Mouse (Mus musculus) CH12.LX (cell line): ENCODE measurements at regions not wholly inside any gene's neighbourhood (a gene's known extent, or its start where the extent isn't known, plus 50 kb on each side); places are given as distances from the start of the nearest gene placed in this dataset.

Source experiments
- DNase-seq: peaks from one replicate; pipeline ENCODE4 v3.0.0-alpha.2; 2013; ENCODE audit errors: extremely low read depth
- H3K27ac ChIP-seq: 2 replicates; pipeline ENCODE4 v1.5.1; 2012; ENCODE audit warnings: low read depth, mild to moderate bottlenecking, control low read depth, moderate library complexity; ENCODE audit not compliant: insufficient read depth
- H3K27me3 ChIP-seq: replicated peaks from 2 replicates; pipeline ENCODE3; 2012; ENCODE audit warnings: inconsistent platforms
- H3K36me3 ChIP-seq, 2 experiments: replicated peaks in 1 of 2; 2 replicates each; pipeline versions ENCODE3 to v1.6.1; 2012; ENCODE audit warnings: inconsistent platforms in 1 of 2, low read length in 1 of 2, mild to moderate bottlenecking in 1 of 2, mixed read lengths in 1 of 2, moderate library complexity in 1 of 2; ENCODE audit not compliant: control insufficient read depth in 1 of 2, insufficient read depth in 1 of 2
- H3K4me1 ChIP-seq, 2 experiments: 2 replicates each; pipeline ENCODE4 v1.6.1; 2012; ENCODE audit warnings: inconsistent platforms in 1 of 2, moderate library complexity in 1 of 2; ENCODE audit not compliant: insufficient read depth in 2 of 2, control insufficient read depth in 1 of 2
- H3K4me2 ChIP-seq: 2 replicates; pipeline ENCODE4 v1.6.1; 2012; ENCODE audit warnings: low read depth, mild to moderate bottlenecking, control low read depth; ENCODE audit not compliant: poor library complexity, insufficient read depth, severe bottlenecking
- H3K4me3 ChIP-seq, 3 experiments: fragments of 150-350 bp in 1 of 3; sonication (generic) in 1 of 3; replicated peaks in 1 of 3; 2 replicates each; pipeline versions ENCODE3 to v1.5.1; 2011 to 2012; ENCODE audit warnings: low read depth in 2 of 3, low read length in 2 of 3, mild to moderate bottlenecking in 2 of 3, moderate library complexity in 2 of 3, control low read depth in 1 of 3, improper control_type of control experiment in 1 of 3, inconsistent platforms in 1 of 3, mixed read lengths in 1 of 3; ENCODE audit not compliant: poor library complexity in 1 of 3
- H3K79me2 ChIP-seq: replicated peaks from 2 replicates; pipeline ENCODE4 v1.6.1; 2012; ENCODE audit warnings: mild to moderate bottlenecking, moderate library complexity; ENCODE audit not compliant: control insufficient read depth, poor library complexity, insufficient read depth, severe bottlenecking; ENCODE audit errors: extremely low read depth
- H3K9ac ChIP-seq: 2 replicates; pipeline ENCODE4 v1.6.1; 2012; ENCODE audit warnings: low read depth, mild to moderate bottlenecking, control low read depth, moderate library complexity; ENCODE audit not compliant: insufficient read depth
- H3K9me3 ChIP-seq: replicated peaks from 2 replicates; pipeline ENCODE3; 2012; ENCODE audit warnings: low read length, inconsistent platforms, mixed read lengths
- BHLHE40 ChIP-seq: IDR thresholded peaks from 2 replicates; pipeline ENCODE4 v1.6.1; 2011; ENCODE audit warnings: mild to moderate bottlenecking, low read depth, low read length, improper control_type of control experiment
- E2F4 ChIP-seq: IDR thresholded peaks from 2 replicates; pipeline ENCODE4 v1.6.1; 2011; ENCODE audit warnings: low read depth, low read length, improper control_type of control experiment; ENCODE audit not compliant: insufficient replicate concordance
- ELF1 ChIP-seq: IDR thresholded peaks from 2 replicates; pipeline ENCODE4 v1.6.1; 2014; ENCODE audit warnings: low read depth, mild to moderate bottlenecking, inconsistent platforms, low read length, improper control_type of control experiment
- EP300 ChIP-seq: IDR thresholded peaks from 2 replicates; pipeline ENCODE4 v1.6.1; 2011; ENCODE audit warnings: low read length, improper control_type of control experiment
- MAX ChIP-seq: IDR thresholded peaks from 2 replicates; pipeline ENCODE4 v1.6.1; 2011; ENCODE audit warnings: low read length, improper control_type of control experiment
- MAZ ChIP-seq: IDR thresholded peaks from 2 replicates; pipeline ENCODE4 v1.6.1; 2012; ENCODE audit warnings: low read depth, mild to moderate bottlenecking, inconsistent platforms, low read length, improper control_type of control experiment, moderate library complexity
- MXI1 ChIP-seq: IDR thresholded peaks from 2 replicates; pipeline ENCODE4 v1.6.1; 2011; ENCODE audit warnings: mild to moderate bottlenecking, low read depth, low read length, improper control_type of control experiment
- NRF1 ChIP-seq: IDR thresholded peaks from 2 replicates; pipeline ENCODE4 v1.6.1; 2014; ENCODE audit warnings: low read depth, mild to moderate bottlenecking, inconsistent platforms, low read length, improper control_type of control experiment, moderate library complexity
- POLR2A ChIP-seq: IDR thresholded peaks from 2 replicates; pipeline ENCODE4 v1.6.1; 2011; ENCODE audit warnings: low read depth, mild to moderate bottlenecking, improper control_type of control experiment, low read length
- RAD21 ChIP-seq: IDR thresholded peaks from 2 replicates; pipeline ENCODE4 v1.6.1; 2011; ENCODE audit warnings: low read depth, mild to moderate bottlenecking, low read length, improper control_type of control experiment, moderate library complexity
- RCOR1 ChIP-seq: conservative IDR thresholded peaks from 2 replicates; pipeline ENCODE4 v1.6.1; 2012; ENCODE audit warnings: low read depth, mild to moderate bottlenecking, inconsistent platforms, low read length, improper control_type of control experiment
- TCF12 ChIP-seq: IDR thresholded peaks from 2 replicates; pipeline ENCODE4 v1.6.1; 2014; ENCODE audit warnings: low read depth, mild to moderate bottlenecking, inconsistent platforms, low read length, improper control_type of control experiment
- UBTF ChIP-seq: IDR thresholded peaks from 2 replicates; pipeline ENCODE4 v1.6.1; 2012; ENCODE audit warnings: low read depth, mild to moderate bottlenecking, inconsistent platforms, low read length, improper control_type of control experiment, moderate library complexity
- USF1 ChIP-seq: IDR thresholded peaks from 2 replicates; pipeline ENCODE4 v1.6.1; 2014; ENCODE audit warnings: low read depth, mild to moderate bottlenecking, inconsistent platforms, low read length, improper control_type of control experiment
- ZKSCAN1 ChIP-seq: IDR thresholded peaks from 2 replicates; pipeline ENCODE4 v1.6.1; 2012; ENCODE audit warnings: low read depth, inconsistent platforms, low read length, improper control_type of control experiment, borderline replicate concordance
- ZMIZ1 ChIP-seq: IDR thresholded peaks from 2 replicates; pipeline ENCODE4 v1.6.1; 2012; ENCODE audit warnings: low read depth, mild to moderate bottlenecking, inconsistent platforms, low read length, improper control_type of control experiment
- ZNF384 ChIP-seq: IDR thresholded peaks from 2 replicates; pipeline ENCODE4 v1.6.1; 2012; ENCODE audit warnings: low read depth, low read length, improper control_type of control experiment, inconsistent platforms
- dilution Hi-C: fragments of 300-500 bp; cut with MboI; formaldehyde crosslinking; loops from 2 replicates; pipeline ENCODE4 v1.14.3; 2020; ENCODE audit warnings: low sequenced_read_pairs; ENCODE audit not compliant: extremely low pct_unique_long_range_greater_than_20kb, extremely low pct_ligation_motif_present
- in situ Hi-C: fragments of 300-500 bp; cut with MboI; formaldehyde crosslinking; loops from 3 replicates; pipeline ENCODE4 v1.14.3; 2019; ENCODE audit warnings: low sequenced_read_pairs, low pct_ligation_motif_present, low pct_unique_long_range_greater_than_20kb, mixed read lengths

DNA sequence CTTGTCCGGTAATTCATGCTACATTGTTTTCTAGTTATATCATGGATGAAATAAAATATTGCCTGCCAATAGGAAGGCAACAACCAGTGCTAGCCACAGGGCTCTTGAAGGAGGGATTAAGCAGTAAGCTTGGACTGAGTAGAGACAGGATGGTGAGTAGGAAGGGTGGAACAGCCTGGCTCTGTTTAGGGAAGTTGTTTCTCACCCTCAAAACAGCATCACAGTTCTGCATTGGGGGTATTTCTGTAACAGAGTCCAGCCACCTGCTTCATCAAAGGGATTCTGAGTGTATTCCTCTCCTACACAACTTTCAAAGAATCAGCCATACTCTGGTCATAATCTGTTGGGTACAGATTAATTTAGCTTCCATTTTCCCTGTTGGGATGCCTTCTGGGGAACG, 380.0 kb upstream of the Pik3r1 start:
- Histone ChIP-seq H3K27ac (no peak overlapping the region), H3K36me3 (no peaks in the 10 kb centered on the region), H3K9ac (no peak overlapping the region), H3K4me1 (peaks cover 0 to 7% of the 10 kb centered on the region in 2 experiments; a peak in 1 of 4 replicates), H3K4me3 (no peak overlapping the region), H3K9me3 (no peaks in the 10 kb centered on the region), H3K79me2 (no peaks in the 10 kb centered on the region), H3K4me2 (no peak overlapping the region), H3K27me3 (no peaks in the 10 kb centered on the region)
- dilution Hi-C loops: no loop called here
- no peak for TF ChIP-seq MXI1
- no peak for DNase-seq
- in situ Hi-C loops: no loop called here

DNA sequence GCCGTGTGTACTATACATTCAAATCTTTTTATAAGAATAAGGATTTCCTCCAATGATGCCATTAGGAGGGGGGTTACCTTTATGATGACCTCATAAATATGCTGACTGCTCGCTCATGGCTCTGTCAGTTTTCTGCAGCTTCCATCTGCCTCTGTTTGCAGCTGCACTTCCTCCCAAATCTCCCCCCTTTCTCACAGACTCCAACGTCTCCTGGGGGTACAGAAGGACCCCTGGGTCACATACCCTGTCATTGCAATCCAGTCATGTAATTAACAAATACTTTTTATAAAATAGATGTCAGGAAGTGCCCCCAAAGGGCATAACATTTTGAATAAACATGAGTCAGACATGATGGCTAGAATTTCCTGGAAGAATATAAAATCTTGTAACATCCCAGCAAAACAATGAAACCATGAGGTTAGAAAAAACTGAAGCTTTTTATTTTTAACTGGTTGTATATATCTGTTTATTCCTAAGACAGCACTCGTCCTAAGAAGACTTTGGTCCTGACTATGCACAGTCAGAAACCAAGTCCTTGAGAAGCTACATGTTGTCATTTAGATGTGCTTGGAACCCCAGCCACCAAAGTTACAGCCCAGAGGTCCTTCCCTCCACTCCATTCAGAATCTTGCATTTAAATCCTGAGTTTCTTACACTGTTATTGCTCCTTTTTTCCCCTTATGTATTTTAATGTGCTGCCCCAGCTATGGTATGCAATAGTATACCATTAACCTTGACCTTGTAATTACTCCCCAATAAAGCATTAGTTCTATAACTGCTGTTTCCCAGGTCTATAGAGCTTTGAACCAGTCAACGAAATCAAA, 386.0 kb upstream of the Pik3r1 start:
- H3K9me3 ChIP-seq: no peaks in the 10 kb centered on the region
- no peaks in the 10 kb centered on the region for H3K27me3 ChIP-seq
- H3K79me2 ChIP-seq: no peaks in the 10 kb centered on the region
- H3K9ac ChIP-seq: no peak overlapping the region
- in situ Hi-C loops: no loop called here
- no peak overlapping the region for H3K27ac ChIP-seq
- H3K4me1 ChIP-seq: peaks cover 0 to 6% of the 10 kb centered on the region in 2 experiments; a peak in 1 of 4 replicates
- TF ChIP-seq ZNF384 (no peak), RCOR1 (no peak), ZMIZ1 (no peak), UBTF (no peak), ZKSCAN1 (no peak), TCF12 (no peak), MXI1 (no peak)
- H3K36me3 ChIP-seq: no peaks in the 10 kb centered on the region
- no peak for DNase-seq
- H3K4me3 ChIP-seq: no peak overlapping the region
- no peak overlapping the region for H3K4me2 ChIP-seq
- dilution Hi-C loops: no loop called here

DNA sequence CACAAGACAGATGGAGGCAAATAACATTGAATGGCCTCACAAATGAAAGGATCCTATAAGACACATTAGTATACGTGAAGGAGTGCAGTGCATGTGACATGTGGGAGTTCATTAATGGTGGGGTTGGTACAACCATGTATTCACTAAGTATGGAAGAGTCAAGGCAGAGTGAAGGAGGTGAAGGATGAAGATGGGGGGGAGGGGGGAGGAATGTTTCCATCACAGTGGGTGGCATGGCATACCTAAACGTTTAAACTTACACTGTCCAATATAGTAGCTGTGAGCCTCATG, 386.5 kb upstream of the Pik3r1 start:
- Histone ChIP-seq H3K79me2 (no peaks in the 10 kb centered on the region), H3K27ac (no peak overlapping the region), H3K9me3 (no peaks in the 10 kb centered on the region), H3K4me2 (no peak overlapping the region), H3K4me3 (no peak overlapping the region), H3K4me1 (peaks cover 0 to 6% of the 10 kb centered on the region in 2 experiments; a peak in 1 of 4 replicates), H3K9ac (no peak overlapping the region), H3K36me3 (no peaks in the 10 kb centered on the region), H3K27me3 (no peaks in the 10 kb centered on the region)
- dilution Hi-C loops: no loop called here
- no peak for TF ChIP-seq E2F4
- TF ChIP-seq UBTF: no peak
- no peak for TF ChIP-seq MAX
- no peak for TF ChIP-seq MXI1
- TF ChIP-seq EP300: no peak
- TF ChIP-seq BHLHE40: no peak
- TF ChIP-seq RAD21: no peak
- no peak for TF ChIP-seq USF1
- TF ChIP-seq TCF12: no peak
- no peak for TF ChIP-seq POLR2A
- no peak for TF ChIP-seq ELF1
- TF ChIP-seq MAZ: no peak
- no peak for TF ChIP-seq NRF1
- TF ChIP-seq ZMIZ1: no peak
- in situ Hi-C loops: no loop called here
- DNase-seq: no peak
